In the genomic region with DNA sequence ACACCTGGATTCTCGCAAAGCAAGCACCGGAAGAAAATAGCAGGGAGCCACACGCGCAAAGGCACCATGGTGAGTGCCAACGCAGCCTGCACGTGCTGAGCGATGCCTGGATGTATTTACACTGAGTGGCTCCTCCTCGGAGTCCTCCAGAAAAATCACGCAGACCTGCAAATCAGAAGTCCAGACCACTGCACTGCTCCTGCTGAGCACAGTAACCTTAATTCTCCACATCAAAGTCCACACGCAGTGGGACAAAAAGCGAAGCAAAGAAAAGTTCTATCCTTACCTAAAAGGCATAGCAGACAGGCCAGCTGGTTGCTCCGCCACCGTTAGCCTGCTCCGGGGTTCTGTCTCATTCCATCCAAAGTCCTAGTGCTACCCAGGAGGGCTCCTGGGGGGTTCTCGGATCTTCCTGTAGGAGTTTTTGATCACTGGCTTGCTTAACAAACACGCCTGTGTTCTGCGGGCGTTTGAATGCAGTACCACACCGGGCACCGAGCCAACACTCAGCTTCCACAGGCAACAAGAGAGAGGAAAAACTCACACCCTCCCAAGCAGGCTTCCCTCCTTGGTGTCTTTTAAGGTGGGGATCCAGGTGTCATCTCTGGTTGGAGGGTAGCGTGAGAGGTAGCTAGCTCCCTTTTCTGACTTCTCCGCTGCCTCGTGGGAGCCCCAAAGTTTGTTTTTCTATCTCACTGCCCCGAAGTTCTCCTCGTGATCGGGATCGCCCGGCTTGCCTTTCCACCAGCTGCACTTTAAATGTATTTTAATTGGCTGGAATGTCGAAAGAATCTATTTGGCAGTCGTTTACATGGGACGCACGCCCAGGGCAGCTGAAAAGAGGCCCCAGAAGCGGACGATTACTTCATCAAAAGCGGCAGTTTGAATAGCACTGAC, we compare ENCODE assay signal across 8 mouse cellular contexts. TPM values are rescaled to one million over a fixed set of nuclear protein-coding genes. Genes with fewer than 3 reads are reported as not detected.
DNase-seq lines count a peak whose midpoint lies in the region.

TSS of gene Nckap5 (minus strand) at position 769 of the 897 bp plus-strand sequence.

- peaks cover 22% of the 10 kb centered on the region for H3K4me1 ChIP-seq in hindbrain, embryonic 10.5 days (replicated peaks)

- H3K9me3 ChIP-seq in hindbrain, embryonic 10.5 days: no peaks in the 10 kb centered on the region

- peak; percentile 21 for DNase-seq in ES-CJ7 (ENCODE audit: low read depth, low spot score)
- DNase-seq in cerebellum, postnatal 14 days: peak; percentile 74 to 80
- peak; percentile 53 to 69 for DNase-seq in frontal cortex, postnatal 14 days (ENCODE audit: low spot score in 2 of 2)
- peak; percentile 59 for DNase-seq in hindbrain, embryonic 10.5 days (ENCODE audit: low spot score)
- peak; percentile 47 to 81 for DNase-seq in layer of hippocampus, adult 8-10 months (ENCODE audit: low spot score in 2 of 2)
- DNase-seq in lung, adult 18-20 months: peak; percentile 81 to 84
- DNase-seq in ovary, postnatal 10 days (ENCODE audit: low spot score): peak; percentile 30
- peak; percentile 17 for DNase-seq in urinary bladder, postnatal 10 days (ENCODE audit: low spot score)

- H3K36me3 ChIP-seq in hindbrain, embryonic 10.5 days: no peaks in the 10 kb centered on the region

- 3% methylated on average over 35 of the region's 35 CpGs for WGBS in hindbrain, embryonic 10.5 days

- peaks cover 41% of the 10 kb centered on the region for H3K27me3 ChIP-seq in hindbrain, embryonic 10.5 days (ENCODE audit: insufficient read depth, poor library complexity, severe bottlenecking)

- H3K4me3 ChIP-seq in hindbrain, embryonic 10.5 days: peak within 1 kb of the TSS; percentile 52

- peak within 1 kb of the TSS; percentile 84 for H3K27ac ChIP-seq in hindbrain, embryonic 10.5 days

RNA-seq across cellular contexts. Expression of gene Nckap5, which starts in this region (rescaled TPM):
- 20.8 and 28.9 TPM in 2 replicates for polyA plus RNA-seq in hindbrain, embryonic 10.5 days (2016; fragmentation: Nextera tagmentation; extraction: Ambion mirVana)
- 10 to 100 TPM in 3 of 4 experiments, 1 to 10 TPM in 1; 8.9 to 14.5 (median 11.7) TPM for total RNA-seq in layer of hippocampus, adult 8-10 months (2022)

Comparison
In these comparisons a context has a peak if more than half of its experiments do, and no peak if none do; other contexts are left out.
1. Peak in every context shown above with its lines: DNase-seq, H3K4me3 ChIP-seq and H3K27ac ChIP-seq.
2. DNase-seq: peak in every context shown above with its lines; median percentile 82 in lung, adult 18-20 months; 77 in cerebellum, postnatal 14 days; 64 in layer of hippocampus, adult 8-10 months; 61 in frontal cortex, postnatal 14 days; 59 in hindbrain, embryonic 10.5 days; 30 in ovary, postnatal 10 days; 21 in ES-CJ7; 17 in urinary bladder, postnatal 10 days.